Mouse (Mus musculus): ENCODE results near the gene Cacng4. TPM values are rescaled to one million over a fixed set of nuclear protein-coding genes. Genes with fewer than 3 reads are reported as not detected.

Gene Cacng4
- polyA plus RNA-seq, 1 experiment from 2014 or later = 4.9 TPM

- no peaks in the 10 kb centered on the region for H3K27me3 ChIP-seq (replicated peaks; ENCODE audit: control insufficient read depth, insufficient read depth, low read length)
- H3K27ac ChIP-seq (replicated peaks; ENCODE audit: low read depth, low read length) = 0 out of 2 replicates have a peak overlapping the region, but pooled peaks have one; percentile 33
- H3K4me1 ChIP-seq (ENCODE audit: control insufficient read depth, insufficient read depth, low read length) = peaks cover 4% of the 10 kb centered on the region; the same call in 1 of the 2 replicates
- H3K4me2 ChIP-seq (ENCODE audit: low read depth, low read length) = no peak overlapping the region
- H3K9ac ChIP-seq (ENCODE audit: low read depth, low read length) = no peak overlapping the region
- H3K36me3 ChIP-seq (ENCODE audit: control insufficient read depth, insufficient read depth, low read length) = no peaks in the 10 kb centered on the region
- no peak overlapping the region for H3K4me3 ChIP-seq (ENCODE audit: low read depth, low read length)
- peak; percentile 90 for ATAC-seq (ENCODE audit: low read depth)
- DNase-seq (ENCODE audit: low spot score) = peak; percentile 91
- H3K9me3 ChIP-seq (ENCODE audit: control insufficient read depth, low read length) = no peaks in the 10 kb centered on the region
- 34% methylated on average over 6 of the region's 8 CpGs for WGBS
Measured at GRCm38 (mm10) chr11:107762688-107763460, 31.5 kb downstream of the Cacng4 start.

- peaks cover 4% of the 10 kb centered on the region; the same call in 1 of the 2 replicates for H3K4me1 ChIP-seq (ENCODE audit: control insufficient read depth, insufficient read depth, low read length)
- H3K27ac ChIP-seq (replicated peaks; ENCODE audit: low read depth, low read length) = no peak overlapping the region
- no peaks in the 10 kb centered on the region for H3K36me3 ChIP-seq (ENCODE audit: control insufficient read depth, insufficient read depth, low read length)
- DNase-seq (ENCODE audit: low spot score) = no peak
- H3K4me3 ChIP-seq (ENCODE audit: low read depth, low read length) = no peak overlapping the region
- H3K27me3 ChIP-seq (replicated peaks; ENCODE audit: control insufficient read depth, insufficient read depth, low read length) = no peaks in the 10 kb centered on the region
- ATAC-seq (ENCODE audit: low read depth) = no peak
- H3K4me2 ChIP-seq (ENCODE audit: low read depth, low read length) = no peak overlapping the region
- no peak overlapping the region for H3K9ac ChIP-seq (ENCODE audit: low read depth, low read length)
- 72% methylated on average over 10 of the region's 10 CpGs for WGBS
- H3K9me3 ChIP-seq (ENCODE audit: control insufficient read depth, low read length) = no peaks in the 10 kb centered on the region
Measured at GRCm38 (mm10) chr11:107761790-107762500, 32.4 kb downstream of the Cacng4 start.

DNA sequence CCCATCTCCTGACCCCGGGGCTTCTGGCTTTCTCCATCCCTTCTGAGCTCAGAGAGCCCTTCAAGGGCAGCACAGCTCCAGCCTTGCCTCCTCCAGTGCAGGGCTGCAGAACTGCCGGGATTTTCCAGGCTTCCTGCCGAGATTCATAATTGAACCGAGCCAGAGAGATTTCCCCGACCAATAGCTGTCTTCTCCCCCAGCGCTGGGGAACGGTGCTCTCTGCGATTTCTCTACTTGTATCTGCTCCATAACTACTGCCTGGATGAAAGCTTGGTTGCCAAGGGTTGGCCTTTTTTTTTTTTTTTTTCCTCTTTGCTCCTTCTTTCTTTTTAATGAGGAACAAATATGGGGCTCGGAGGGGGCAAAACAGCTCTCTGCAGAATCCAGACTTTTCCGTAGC lies 34.4 kb downstream of the Cacng4 start:
- no peaks in the 10 kb centered on the region for H3K27me3 ChIP-seq (replicated peaks; ENCODE audit: control insufficient read depth, insufficient read depth, low read length)
- DNase-seq (ENCODE audit: low spot score) (peak; percentile 56), ATAC-seq (ENCODE audit: low read depth) (no peak)
- H3K36me3 ChIP-seq (ENCODE audit: control insufficient read depth, insufficient read depth, low read length) = no peaks in the 10 kb centered on the region
- H3K9me3 ChIP-seq (ENCODE audit: control insufficient read depth, low read length) = no peaks in the 10 kb centered on the region
- H3K4me1 ChIP-seq (ENCODE audit: control insufficient read depth, insufficient read depth, low read length) = peaks cover 4% of the 10 kb centered on the region; the same call in 1 of the 2 replicates
- no peak overlapping the region for H3K9ac ChIP-seq (ENCODE audit: low read depth, low read length)
- no peak overlapping the region for H3K4me2 ChIP-seq (ENCODE audit: low read depth, low read length)
- H3K27ac ChIP-seq (replicated peaks; ENCODE audit: low read depth, low read length) = no peak overlapping the region
- WGBS = 41% methylated on average over 10 of the region's 10 CpGs
- H3K4me3 ChIP-seq (ENCODE audit: low read depth, low read length) = no peak overlapping the region

GRCm38 (mm10) chr11:107759516-107759915 lies 34.8 kb downstream of the Cacng4 start:
- ATAC-seq (ENCODE audit: low read depth) (no peak), DNase-seq (ENCODE audit: low spot score) (no peak)
- Histone ChIP-seq H3K36me3 (ENCODE audit: control insufficient read depth, insufficient read depth, low read length) (no peaks in the 10 kb centered on the region), H3K9me3 (ENCODE audit: control insufficient read depth, low read length) (no peaks in the 10 kb centered on the region), H3K4me3 (ENCODE audit: low read depth, low read length) (no peak overlapping the region), H3K4me1 (ENCODE audit: control insufficient read depth, insufficient read depth, low read length) (peaks cover 4% of the 10 kb centered on the region; the same call in 1 of the 2 replicates), H3K4me2 (ENCODE audit: low read depth, low read length) (no peak overlapping the region), H3K9ac (ENCODE audit: low read depth, low read length) (no peak overlapping the region), H3K27ac (replicated peaks; ENCODE audit: low read depth, low read length) (no peak overlapping the region), H3K27me3 (replicated peaks; ENCODE audit: control insufficient read depth, insufficient read depth, low read length) (no peaks in the 10 kb centered on the region)
- 71% methylated on average over 9 of the region's 9 CpGs for WGBS

DNA sequence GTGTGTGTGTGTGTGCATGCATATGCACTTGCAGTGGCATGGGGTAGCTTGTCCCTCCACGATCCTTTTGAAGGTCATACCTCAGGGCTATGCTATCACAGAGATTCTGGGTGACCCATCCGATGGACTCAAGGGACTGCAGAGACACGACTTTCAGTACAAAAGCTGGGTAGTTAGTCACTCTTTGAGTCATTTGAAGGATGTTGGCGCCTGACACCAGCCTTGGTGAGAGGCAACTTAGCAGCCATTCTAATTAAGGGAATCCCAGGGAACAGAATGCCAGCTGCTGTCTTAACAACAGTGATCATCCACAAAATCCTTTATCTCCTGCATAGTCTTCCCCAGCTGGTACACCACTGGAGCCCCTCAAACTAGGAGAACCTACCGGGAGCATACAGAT lies 45.2 kb downstream of the Cacng4 start:
- Histone ChIP-seq H3K9ac (ENCODE audit: low read depth, low read length) (no peak overlapping the region), H3K4me1 (ENCODE audit: control insufficient read depth, insufficient read depth, low read length) (no peaks in the 10 kb centered on the region), H3K9me3 (ENCODE audit: control insufficient read depth, low read length) (no peaks in the 10 kb centered on the region), H3K36me3 (ENCODE audit: control insufficient read depth, insufficient read depth, low read length) (no peaks in the 10 kb centered on the region), H3K27me3 (replicated peaks; ENCODE audit: control insufficient read depth, insufficient read depth, low read length) (no peaks in the 10 kb centered on the region), H3K4me3 (ENCODE audit: low read depth, low read length) (no peak overlapping the region), H3K27ac (replicated peaks; ENCODE audit: low read depth, low read length) (no peak overlapping the region), H3K4me2 (ENCODE audit: low read depth, low read length) (no peak overlapping the region)
- 87% methylated on average over 5 of the region's 5 CpGs for WGBS
- no peak for DNase-seq (ENCODE audit: low spot score)
- no peak for ATAC-seq (ENCODE audit: low read depth)

- Histone ChIP-seq H3K4me2 (ENCODE audit: low read depth, low read length) (no peak overlapping the region), H3K4me3 (ENCODE audit: low read depth, low read length) (no peak overlapping the region), H3K27ac (replicated peaks; ENCODE audit: low read depth, low read length) (no peak overlapping the region), H3K4me1 (ENCODE audit: control insufficient read depth, insufficient read depth, low read length) (no peaks in the 10 kb centered on the region), H3K36me3 (ENCODE audit: control insufficient read depth, insufficient read depth, low read length) (no peaks in the 10 kb centered on the region), H3K27me3 (replicated peaks; ENCODE audit: control insufficient read depth, insufficient read depth, low read length) (no peaks in the 10 kb centered on the region), H3K9me3 (ENCODE audit: control insufficient read depth, low read length) (no peaks in the 10 kb centered on the region), H3K9ac (ENCODE audit: low read depth, low read length) (no peak overlapping the region)
- DNase-seq (ENCODE audit: low spot score) (no peak), ATAC-seq (ENCODE audit: low read depth) (no peak)
- WGBS = 83% methylated on average over 5 of the region's 5 CpGs
Measured at GRCm38 (mm10) chr11:107748243-107749035, 45.9 kb downstream of the Cacng4 start.

GRCm38 (mm10) chr11:107743100-107743499 lies 51.3 kb downstream of the Cacng4 start:
- no peak overlapping the region for H3K27ac ChIP-seq (replicated peaks; ENCODE audit: low read depth, low read length)

GRCm38 (mm10) chr11:107738418-107739099 lies 55.8 kb downstream of the Cacng4 start:
- Histone ChIP-seq H3K4me2 (ENCODE audit: low read depth, low read length) (no peak overlapping the region), H3K27ac (replicated peaks; ENCODE audit: low read depth, low read length) (no peak overlapping the region), H3K9ac (ENCODE audit: low read depth, low read length) (no peak overlapping the region), H3K4me3 (ENCODE audit: low read depth, low read length) (no peak overlapping the region), H3K27me3 (replicated peaks; ENCODE audit: control insufficient read depth, insufficient read depth, low read length) (no peaks in the 10 kb centered on the region), H3K4me1 (ENCODE audit: control insufficient read depth, insufficient read depth, low read length) (no peaks in the 10 kb centered on the region), H3K36me3 (ENCODE audit: control insufficient read depth, insufficient read depth, low read length) (peaks cover 16% of the 10 kb centered on the region; the same call in 1 of the 2 replicates), H3K9me3 (ENCODE audit: control insufficient read depth, low read length) (no peaks in the 10 kb centered on the region)
- ATAC-seq (ENCODE audit: low read depth) (no peak), DNase-seq (ENCODE audit: low spot score) (no peak)
- WGBS = 71% methylated on average over 20 of the region's 20 CpGs

More at GRCm38 (mm10) chr11:107743100-107743499, 51.3 kb downstream of the Cacng4 start:
- DNase-seq (ENCODE audit: low spot score) (peak; percentile 19), ATAC-seq (ENCODE audit: low read depth) (peak; percentile 28)
- no peaks in the 10 kb centered on the region for H3K4me1 ChIP-seq (ENCODE audit: control insufficient read depth, insufficient read depth, low read length)
- no peaks in the 10 kb centered on the region for H3K9me3 ChIP-seq (ENCODE audit: control insufficient read depth, low read length)
- H3K4me3 ChIP-seq (ENCODE audit: low read depth, low read length) = no peak overlapping the region
- WGBS = 32% methylated on average over 2 of the region's 3 CpGs
- H3K9ac ChIP-seq (ENCODE audit: low read depth, low read length) = no peak overlapping the region
- H3K36me3 ChIP-seq (ENCODE audit: control insufficient read depth, insufficient read depth, low read length) = no peaks in the 10 kb centered on the region
- H3K4me2 ChIP-seq (ENCODE audit: low read depth, low read length) = no peak overlapping the region
- no peaks in the 10 kb centered on the region for H3K27me3 ChIP-seq (replicated peaks; ENCODE audit: control insufficient read depth, insufficient read depth, low read length)
